Mouse (Mus musculus) intestine, embryonic 15.5 days (tissue): ENCODE data around the gene Ctnna3. TPM values are rescaled to one million over a fixed set of nuclear protein-coding genes. Genes with fewer than 3 reads are reported as not detected.

ENCODE experiments used
- ATAC-seq: fragments of 200-750 bp; cut with Nextera tagmentation; 2 replicates; pipeline ENCODE4 v1.8.0; 2017; ENCODE audit warnings: moderate TSS enrichment, moderate library complexity
- H3K27ac ChIP-seq: fragments of 300-500 bp; sonication (generic); 2 replicates; pipeline ENCODE4 v1.5.1; 2015; ENCODE audit warnings: mild to moderate bottlenecking, inconsistent platforms
- H3K27me3 ChIP-seq: fragments of 300-500 bp; sonication (generic); replicated peaks from 2 replicates; pipeline ENCODE4 v1.6.1; 2015; ENCODE audit warnings: inconsistent platforms
- H3K36me3 ChIP-seq: fragments of 300-500 bp; sonication (generic); 2 replicates; pipeline ENCODE4 v1.6.1; 2015; ENCODE audit warnings: inconsistent platforms
- H3K4me1 ChIP-seq: fragments of 300-500 bp; sonication (generic); replicated peaks from 2 replicates; pipeline ENCODE4 v1.6.1; 2015; ENCODE audit warnings: inconsistent platforms
- H3K4me2 ChIP-seq: fragments of 300-500 bp; sonication (generic); replicated peaks from 2 replicates; pipeline ENCODE4 v1.6.1; 2015; ENCODE audit warnings: mild to moderate bottlenecking, inconsistent platforms
- H3K4me3 ChIP-seq: fragments of 300-500 bp; sonication (generic); replicated peaks from 2 replicates; pipeline ENCODE4 v1.5.1; 2015; ENCODE audit warnings: inconsistent platforms
- H3K9ac ChIP-seq: fragments of 300-500 bp; sonication (generic); 2 replicates; pipeline ENCODE4 v1.6.1; 2015; ENCODE audit warnings: inconsistent platforms
- H3K9me3 ChIP-seq: fragments of 300-500 bp; sonication (generic); 2 replicates; pipeline ENCODE4 v1.6.1; 2016; ENCODE audit warnings: inconsistent platforms
- WGBS: fragments of 180-500 bp; shearing (Covaris S2); methylation state at CpG from one replicate; pipeline ENCODE4 v1.1.7; 2015; 5-methylcytosine and 5-hydroxymethylcytosine counted together
- polyA plus RNA-seq: library from polyadenylated mRNA; unstranded; fragments of >200 nt; fragmentation: Nextera tagmentation; extraction: Ambion mirVana; gene quantifications from 2 replicates; pipeline ENCODE4 v1.2.1, GENCODE M21; 2015

Ctnna3 gene
- polyA plus RNA-seq, 1 experiment from 2014 or later: 0.98 TPM

- Histone ChIP-seq H3K36me3 (no peaks in the 10 kb centered on the region), H3K27ac (no peak overlapping the region), H3K9ac (no peak overlapping the region), H3K4me3 (no peak overlapping the region), H3K27me3 (no peaks in the 10 kb centered on the region), H3K4me1 (0 out of 2 replicates have a peak, but pooled peaks cover 4% of the 10 kb centered on the region), H3K9me3 (no peaks in the 10 kb centered on the region), H3K4me2 (no peak overlapping the region)
- ATAC-seq: no peak
- WGBS: 51% methylated on average over 6 of the region's 6 CpGs
Measured at GRCm38 (mm10) chr10:63472473-63472872, 42.6 kb downstream of the Ctnna3 start.

GRCm38 (mm10) chr10:63476167-63476647 is 46.3 kb downstream of the Ctnna3 start:
- Histone ChIP-seq H3K4me3 (no peak overlapping the region), H3K27ac (peak overlapping the region; percentile 62; the same call in 1 of the 2 replicates), H3K27me3 (no peaks in the 10 kb centered on the region), H3K4me2 (no peak overlapping the region), H3K9me3 (no peaks in the 10 kb centered on the region), H3K36me3 (no peaks in the 10 kb centered on the region), H3K4me1 (0 out of 2 replicates have a peak, but pooled peaks cover 4% of the 10 kb centered on the region), H3K9ac (no peak overlapping the region)
- peak; percentile 77 for ATAC-seq
- WGBS: 41% methylated on average over 10 of the region's 10 CpGs

- Histone ChIP-seq H3K4me1 (0 out of 2 replicates have a peak, but pooled peaks cover 4% of the 10 kb centered on the region), H3K4me3 (no peak overlapping the region), H3K27ac (no peak overlapping the region), H3K27me3 (no peaks in the 10 kb centered on the region), H3K4me2 (no peak overlapping the region), H3K36me3 (no peaks in the 10 kb centered on the region), H3K9me3 (no peaks in the 10 kb centered on the region), H3K9ac (no peak overlapping the region)
- WGBS: 32% methylated on average over 2 of the region's 2 CpGs
- no peak for ATAC-seq
Measured at GRCm38 (mm10) chr10:63478946-63479345, 49.0 kb downstream of the Ctnna3 start.

- no peak for ATAC-seq
- 0 out of 2 replicates have a peak, but pooled peaks cover 4% of the 10 kb centered on the region for H3K4me1 ChIP-seq
- WGBS: 59% methylated on average over 5 of the region's 5 CpGs
- H3K36me3 ChIP-seq: no peaks in the 10 kb centered on the region
- no peaks in the 10 kb centered on the region for H3K27me3 ChIP-seq
- H3K9ac ChIP-seq: no peak overlapping the region
- H3K4me3 ChIP-seq: no peak overlapping the region
- no peak overlapping the region for H3K27ac ChIP-seq
- no peak overlapping the region for H3K4me2 ChIP-seq
- no peaks in the 10 kb centered on the region for H3K9me3 ChIP-seq
Measured at GRCm38 (mm10) chr10:63480066-63480465, 50.2 kb downstream of the Ctnna3 start.

- H3K9me3 ChIP-seq: no peaks in the 10 kb centered on the region
- H3K27ac ChIP-seq: no peak overlapping the region
- no peak overlapping the region for H3K9ac ChIP-seq
- no peak overlapping the region for H3K4me3 ChIP-seq
- 93% methylated on average over 7 of the region's 7 CpGs for WGBS
- no peaks in the 10 kb centered on the region for H3K27me3 ChIP-seq
- no peak overlapping the region for H3K4me2 ChIP-seq
- H3K4me1 ChIP-seq: no peaks in the 10 kb centered on the region
- H3K36me3 ChIP-seq: no peaks in the 10 kb centered on the region
- no peak for ATAC-seq
Measured at GRCm38 (mm10) chr10:63488346-63488745, 58.4 kb downstream of the Ctnna3 start.

GRCm38 (mm10) chr10:63523956-63524355 is 94.1 kb downstream of the Ctnna3 start:
- Histone ChIP-seq H3K9ac (no peak overlapping the region), H3K27me3 (no peaks in the 10 kb centered on the region), H3K4me3 (no peak overlapping the region), H3K36me3 (no peaks in the 10 kb centered on the region), H3K27ac (no peak overlapping the region), H3K4me2 (no peak overlapping the region), H3K9me3 (no peaks in the 10 kb centered on the region), H3K4me1 (no peaks in the 10 kb centered on the region)
- 78% methylated on average over 3 of the region's 3 CpGs for WGBS
- no peak for ATAC-seq

- ATAC-seq: no peak
- 68% methylated on average over 4 of the region's 4 CpGs for WGBS
- H3K27me3 ChIP-seq: no peaks in the 10 kb centered on the region
Measured at GRCm38 (mm10) chr10:63526027-63526426, 96.1 kb downstream of the Ctnna3 start.

GRCm38 (mm10) chr10:63532381-63532780 is 102.5 kb downstream of the Ctnna3 start:
- no peak overlapping the region for H3K27ac ChIP-seq
- H3K9ac ChIP-seq: no peak overlapping the region
- 70% methylated on average over 8 of the region's 8 CpGs for WGBS
- no peaks in the 10 kb centered on the region for H3K36me3 ChIP-seq
- no peaks in the 10 kb centered on the region for H3K9me3 ChIP-seq
- ATAC-seq: no peak
- H3K4me3 ChIP-seq: no peak overlapping the region
- no peak overlapping the region for H3K4me2 ChIP-seq
- no peaks in the 10 kb centered on the region for H3K27me3 ChIP-seq
- H3K4me1 ChIP-seq: no peaks in the 10 kb centered on the region

More at GRCm38 (mm10) chr10:63526027-63526426, 96.1 kb downstream of the Ctnna3 start:
- Histone ChIP-seq H3K4me2 (no peak overlapping the region), H3K9ac (no peak overlapping the region), H3K4me3 (no peak overlapping the region), H3K36me3 (no peaks in the 10 kb centered on the region), H3K9me3 (no peaks in the 10 kb centered on the region), H3K27ac (no peak overlapping the region), H3K4me1 (no peaks in the 10 kb centered on the region)

GRCm38 (mm10) chr10:63541754-63542153 is 111.9 kb downstream of the Ctnna3 start:
- peak; percentile 74 for ATAC-seq
- no peak overlapping the region for H3K27ac ChIP-seq

GRCm38 (mm10) chr10:63542493-63542892 is 112.6 kb downstream of the Ctnna3 start:
- H3K27ac ChIP-seq: no peak overlapping the region
- no peak for ATAC-seq
- WGBS: 66% methylated on average over 6 of the region's 6 CpGs

More at GRCm38 (mm10) chr10:63541754-63542153, 111.9 kb downstream of the Ctnna3 start:
- Histone ChIP-seq H3K4me2 (no peak overlapping the region), H3K9me3 (no peaks in the 10 kb centered on the region), H3K4me3 (no peak overlapping the region), H3K36me3 (no peaks in the 10 kb centered on the region), H3K9ac (no peak overlapping the region), H3K4me1 (no peaks in the 10 kb centered on the region), H3K27me3 (no peaks in the 10 kb centered on the region)
- 20% methylated on average over 5 of the region's 5 CpGs for WGBS

GRCm38 (mm10) chr10:63566691-63567090 is 136.8 kb downstream of the Ctnna3 start:
- no peaks in the 10 kb centered on the region for H3K27me3 ChIP-seq
- no peak for ATAC-seq
- no peak overlapping the region for H3K9ac ChIP-seq
- no peaks in the 10 kb centered on the region for H3K36me3 ChIP-seq
- no peak overlapping the region for H3K4me2 ChIP-seq
- no peaks in the 10 kb centered on the region for H3K4me1 ChIP-seq
- no peak overlapping the region for H3K27ac ChIP-seq
- H3K9me3 ChIP-seq: no peaks in the 10 kb centered on the region
- 83% methylated on average over 8 of the region's 8 CpGs for WGBS
- no peak overlapping the region for H3K4me3 ChIP-seq

More at GRCm38 (mm10) chr10:63542493-63542892, 112.6 kb downstream of the Ctnna3 start:
- no peak overlapping the region for H3K4me3 ChIP-seq
- no peaks in the 10 kb centered on the region for H3K36me3 ChIP-seq
- no peak overlapping the region for H3K4me2 ChIP-seq
- no peaks in the 10 kb centered on the region for H3K9me3 ChIP-seq
- H3K9ac ChIP-seq: no peak overlapping the region
- H3K4me1 ChIP-seq: no peaks in the 10 kb centered on the region
- no peaks in the 10 kb centered on the region for H3K27me3 ChIP-seq

GRCm38 (mm10) chr10:63571561-63571960 is 141.7 kb downstream of the Ctnna3 start:
- no peaks in the 10 kb centered on the region for H3K36me3 ChIP-seq
- H3K9me3 ChIP-seq: no peaks in the 10 kb centered on the region
- no peak overlapping the region for H3K9ac ChIP-seq
- no peaks in the 10 kb centered on the region for H3K27me3 ChIP-seq
- no peak overlapping the region for H3K4me2 ChIP-seq
- H3K4me3 ChIP-seq: no peak overlapping the region
- no peak for ATAC-seq
- H3K27ac ChIP-seq: no peak overlapping the region
- H3K4me1 ChIP-seq: no peaks in the 10 kb centered on the region

GRCm38 (mm10) chr10:63572866-63573265 is 143.0 kb downstream of the Ctnna3 start:
- Histone ChIP-seq H3K27ac (no peak overlapping the region), H3K9me3 (no peaks in the 10 kb centered on the region), H3K27me3 (no peaks in the 10 kb centered on the region), H3K9ac (no peak overlapping the region), H3K4me3 (no peak overlapping the region), H3K36me3 (no peaks in the 10 kb centered on the region), H3K4me2 (no peak overlapping the region), H3K4me1 (no peaks in the 10 kb centered on the region)
- ATAC-seq: no peak
- 91% methylated on average over 7 of the region's 7 CpGs for WGBS
